Mouse (Mus musculus) stomach, embryonic 14.5 days (tissue): ENCODE measurements at regions not wholly inside any gene's neighbourhood (a gene's known extent, or its start where the extent isn't known, plus 50 kb on each side); places are given as distances from the start of the nearest gene placed in this dataset.

Experiments used
- ATAC-seq: fragments of 200-750 bp; cut with Nextera tagmentation; 2 replicates; pipeline ENCODE4 v1.8.0; 2017; ENCODE audit warnings: low read depth, moderate TSS enrichment; ENCODE audit not compliant: insufficient number of reproducible peaks, insufficient read depth, low FRiP score
- H3K27ac ChIP-seq: fragments of 300-500 bp; sonication (generic); 2 replicates; pipeline ENCODE4 v1.5.1; 2014; ENCODE audit warnings: mild to moderate bottlenecking, low read length, moderate library complexity, mixed read lengths
- H3K27me3 ChIP-seq: fragments of 300-500 bp; sonication (generic); 2 replicates; pipeline ENCODE4 v1.6.1; 2014; ENCODE audit warnings: low read length, control low read depth, mixed read lengths; ENCODE audit not compliant: control insufficient read depth, insufficient read depth
- H3K36me3 ChIP-seq: fragments of 300-500 bp; sonication (generic); 2 replicates; pipeline ENCODE4 v1.6.1; 2014; ENCODE audit warnings: mild to moderate bottlenecking, control low read depth, low read length, moderate library complexity, mixed read lengths; ENCODE audit not compliant: control insufficient read depth, insufficient read depth
- H3K4me1 ChIP-seq: fragments of 300-500 bp; sonication (generic); 2 replicates; pipeline ENCODE4 v1.6.1; 2014; ENCODE audit warnings: low read length, control low read depth, mixed read lengths; ENCODE audit not compliant: control insufficient read depth, insufficient read depth
- H3K4me2 ChIP-seq: fragments of 300-500 bp; sonication (generic); replicated peaks from 2 replicates; pipeline ENCODE4 v1.6.1; 2014; ENCODE audit warnings: low read depth, low read length, control low read depth
- H3K4me3 ChIP-seq: fragments of 300-500 bp; sonication (generic); 2 replicates; pipeline ENCODE4 v1.5.1; 2014; ENCODE audit warnings: low read depth, low read length, control low read depth
- H3K9ac ChIP-seq: fragments of 300-500 bp; sonication (generic); replicated peaks from 2 replicates; pipeline ENCODE4 v1.6.1; 2014; ENCODE audit warnings: low read depth, mild to moderate bottlenecking, control low read depth, low read length, moderate library complexity, mixed read lengths
- H3K9me3 ChIP-seq: fragments of 300-500 bp; sonication (generic); 2 replicates; pipeline ENCODE4 v1.6.1; 2016; ENCODE audit warnings: low read depth, low read length, control low read depth; ENCODE audit not compliant: control insufficient read depth
- WGBS: fragments of 180-500 bp; shearing (Covaris S2); extraction: QIAGEN DNeasy Blood & Tissue Kit; methylation state at CpG from one replicate; pipeline ENCODE4 v1.1.7; 2014; 5-methylcytosine and 5-hydroxymethylcytosine counted together

DNA sequence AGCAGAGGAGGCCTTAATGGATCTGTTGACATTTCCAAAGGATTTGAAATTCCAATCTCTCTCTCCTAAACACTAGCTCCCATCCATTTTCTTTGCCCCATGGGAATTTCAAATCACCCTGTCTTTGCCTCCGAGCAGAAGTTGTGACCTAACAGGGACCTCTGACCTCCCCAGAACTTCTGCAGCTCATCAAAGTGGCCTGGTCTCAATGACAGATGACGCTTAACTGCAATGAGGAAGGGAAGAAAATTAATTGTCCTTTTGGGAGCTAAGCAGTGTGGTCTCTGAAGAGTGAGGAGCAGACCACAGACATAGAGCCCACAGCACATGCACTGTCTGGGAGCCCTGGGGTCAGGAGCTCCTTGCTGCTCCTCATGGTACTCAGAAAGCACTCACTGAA, 155.3 kb downstream of the Tox3 start:
- no peaks in the 10 kb centered on the region for H3K27me3 ChIP-seq
- H3K9ac ChIP-seq: no peak overlapping the region
- 20% methylated on average over 2 of the region's 2 CpGs for WGBS
- H3K4me1 ChIP-seq: no peaks in the 10 kb centered on the region
- H3K4me2 ChIP-seq: no peak overlapping the region
- H3K27ac ChIP-seq: no peak overlapping the region
- H3K36me3 ChIP-seq: no peaks in the 10 kb centered on the region
- no peak for ATAC-seq
- H3K9me3 ChIP-seq: no peaks in the 10 kb centered on the region
- H3K4me3 ChIP-seq: no peak overlapping the region

GRCm38 (mm10) chr8:90182807-90183206, 165.3 kb downstream of the Tox3 start:
- H3K4me2 ChIP-seq: no peak overlapping the region
- WGBS: 28% methylated on average over 6 of the region's 6 CpGs
- no peak for ATAC-seq

GRCm38 (mm10) chr8:90176771-90177170, 171.4 kb downstream of the Tox3 start:
- Histone ChIP-seq H3K4me1 (0 out of 2 replicates have a peak, but pooled peaks cover 2% of the 10 kb centered on the region), H3K4me3 (no peak overlapping the region), H3K27me3 (no peaks in the 10 kb centered on the region), H3K36me3 (no peaks in the 10 kb centered on the region), H3K4me2 (no peak overlapping the region), H3K27ac (no peak overlapping the region), H3K9ac (no peak overlapping the region), H3K9me3 (no peaks in the 10 kb centered on the region)
- WGBS: 66% methylated on average over 7 of the region's 7 CpGs
- no peak for ATAC-seq

More at GRCm38 (mm10) chr8:90182807-90183206, 165.3 kb downstream of the Tox3 start:
- Histone ChIP-seq H3K36me3 (no peaks in the 10 kb centered on the region), H3K9ac (no peak overlapping the region), H3K27ac (no peak overlapping the region), H3K4me3 (no peak overlapping the region), H3K27me3 (no peaks in the 10 kb centered on the region), H3K9me3 (no peaks in the 10 kb centered on the region), H3K4me1 (peaks cover 14% of the 10 kb centered on the region; the same call in 1 of the 2 replicates)

DNA sequence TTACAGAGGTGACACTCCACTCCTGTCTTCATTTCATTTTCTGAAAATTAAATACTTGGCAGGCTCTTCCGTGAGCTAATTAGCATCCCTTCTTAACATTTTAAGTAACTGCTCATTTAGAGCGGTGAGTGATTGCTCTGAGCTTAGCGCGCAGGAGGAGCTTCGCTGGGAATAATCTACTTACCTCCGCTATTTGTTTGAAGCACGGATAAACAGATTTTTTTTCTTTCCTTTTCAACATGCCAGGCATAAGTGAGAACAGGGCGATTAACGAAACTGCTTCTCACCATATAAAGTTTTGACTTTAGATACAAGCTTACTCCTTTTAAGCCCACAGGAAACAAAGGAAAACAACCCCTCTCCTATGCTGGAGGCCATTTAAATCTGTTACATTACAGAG, 171.8 kb downstream of the Tox3 start:
- H3K27ac ChIP-seq: no peak overlapping the region
- H3K27me3 ChIP-seq: no peaks in the 10 kb centered on the region
- ATAC-seq: no peak
- 0 out of 2 replicates have a peak, but pooled peaks cover 2% of the 10 kb centered on the region for H3K4me1 ChIP-seq
- H3K4me2 ChIP-seq: no peak overlapping the region
- WGBS: 31% methylated on average over 9 of the region's 9 CpGs
- H3K36me3 ChIP-seq: no peaks in the 10 kb centered on the region
- no peak overlapping the region for H3K9ac ChIP-seq
- no peaks in the 10 kb centered on the region for H3K9me3 ChIP-seq
- no peak overlapping the region for H3K4me3 ChIP-seq

- WGBS: 95% methylated on average over 2 of the region's 2 CpGs
- H3K9ac ChIP-seq: no peak overlapping the region
- H3K27ac ChIP-seq: no peak overlapping the region
- no peaks in the 10 kb centered on the region for H3K4me1 ChIP-seq
- H3K36me3 ChIP-seq: no peaks in the 10 kb centered on the region
- no peak for ATAC-seq
- no peaks in the 10 kb centered on the region for H3K9me3 ChIP-seq
- H3K4me2 ChIP-seq: no peak overlapping the region
- H3K4me3 ChIP-seq: no peak overlapping the region
- H3K27me3 ChIP-seq: no peaks in the 10 kb centered on the region
Observed at GRCm38 (mm10) chr8:90166639-90167038, 181.5 kb downstream of the Tox3 start.

DNA sequence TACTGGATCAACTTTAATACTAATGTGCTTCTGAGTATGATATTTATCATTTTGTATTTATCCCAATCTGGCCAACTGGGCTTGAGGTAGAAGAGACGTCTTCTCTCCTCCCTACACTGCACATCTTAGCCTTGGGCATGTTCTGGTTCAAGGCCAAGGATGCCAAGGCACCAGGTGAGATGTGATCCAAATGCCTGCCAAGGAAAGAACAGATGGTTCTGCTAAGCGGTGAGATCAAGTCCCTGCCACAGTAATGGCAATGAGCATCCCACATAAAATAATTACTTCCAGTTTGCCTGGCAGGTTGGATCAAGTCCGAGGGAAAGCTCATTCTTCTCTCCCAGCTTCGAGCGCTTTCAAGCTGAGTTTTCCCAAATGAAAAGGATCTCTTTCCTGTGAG, 196.7 kb downstream of the Tox3 start:
- H3K27ac ChIP-seq: no peak overlapping the region
- no peak overlapping the region for H3K4me2 ChIP-seq
- ATAC-seq: no peak
- no peaks in the 10 kb centered on the region for H3K27me3 ChIP-seq
- H3K4me1 ChIP-seq: no peaks in the 10 kb centered on the region
- no peak overlapping the region for H3K4me3 ChIP-seq
- H3K9me3 ChIP-seq: no peaks in the 10 kb centered on the region
- 86% methylated on average over 5 of the region's 5 CpGs for WGBS
- H3K36me3 ChIP-seq: no peaks in the 10 kb centered on the region
- H3K9ac ChIP-seq: no peak overlapping the region

- ATAC-seq: no peak
- Histone ChIP-seq H3K4me2 (no peak overlapping the region), H3K9me3 (no peaks in the 10 kb centered on the region), H3K4me3 (no peak overlapping the region), H3K4me1 (no peaks in the 10 kb centered on the region), H3K27ac (no peak overlapping the region), H3K9ac (no peak overlapping the region), H3K27me3 (no peaks in the 10 kb centered on the region), H3K36me3 (no peaks in the 10 kb centered on the region)
- WGBS: 72% methylated on average over 6 of the region's 6 CpGs
Observed at GRCm38 (mm10) chr8:90149903-90150302, 198.2 kb downstream of the Tox3 start.

- 57% methylated on average over 5 of the region's 5 CpGs for WGBS
- H3K9ac ChIP-seq: no peak overlapping the region
- H3K4me1 ChIP-seq: 0 out of 2 replicates have a peak, but pooled peaks cover 3% of the 10 kb centered on the region
- H3K27ac ChIP-seq: no peak overlapping the region
- no peaks in the 10 kb centered on the region for H3K9me3 ChIP-seq
- H3K27me3 ChIP-seq: no peaks in the 10 kb centered on the region
- H3K4me2 ChIP-seq: no peak overlapping the region
- no peaks in the 10 kb centered on the region for H3K36me3 ChIP-seq
- H3K4me3 ChIP-seq: no peak overlapping the region
- ATAC-seq: no peak
Observed at GRCm38 (mm10) chr8:90134626-90135025, 213.5 kb downstream of the Tox3 start.

GRCm38 (mm10) chr8:90130704-90131267, 217.4 kb downstream of the Tox3 start:
- ATAC-seq: no peak
- WGBS: 74% methylated on average over 5 of the region's 5 CpGs
- Histone ChIP-seq H3K27me3 (no peaks in the 10 kb centered on the region), H3K4me3 (no peak overlapping the region), H3K4me1 (0 out of 2 replicates have a peak, but pooled peaks cover 3% of the 10 kb centered on the region), H3K9me3 (no peaks in the 10 kb centered on the region), H3K9ac (no peak overlapping the region), H3K4me2 (no peak overlapping the region), H3K36me3 (no peaks in the 10 kb centered on the region), H3K27ac (no peak overlapping the region)
